Mouse (Mus musculus) neural tube, embryonic 14.5 days (tissue): Measurements from ENCODE around the gene Crym. TPM values are rescaled to one million over a fixed set of nuclear protein-coding genes. Genes with fewer than 3 reads are reported as not detected.

Source experiments
- ATAC-seq: fragments of 200-750 bp; cut with Nextera tagmentation; 2 replicates; pipeline ENCODE4 v1.8.0; 2017; ENCODE audit warnings: low read depth, mild to moderate bottlenecking, moderate TSS enrichment, moderate library complexity
- H3K27ac ChIP-seq: fragments of 300-500 bp; sonication (generic); 2 replicates; pipeline ENCODE4 v1.5.1; 2014; ENCODE audit warnings: low read depth, mild to moderate bottlenecking, control low read depth, low read length, moderate library complexity, mixed read lengths
- H3K27me3 ChIP-seq: fragments of 300-500 bp; sonication (generic); 2 replicates; pipeline ENCODE4 v1.6.1; 2014; ENCODE audit warnings: low read length; ENCODE audit not compliant: control insufficient read depth, insufficient read depth
- H3K36me3 ChIP-seq: fragments of 300-500 bp; sonication (generic); 2 replicates; pipeline ENCODE4 v1.6.1; 2014; ENCODE audit warnings: low read length, mixed read lengths; ENCODE audit not compliant: control insufficient read depth, insufficient read depth
- H3K4me1 ChIP-seq: fragments of 300-500 bp; sonication (generic); 2 replicates; pipeline ENCODE4 v1.6.1; 2014; ENCODE audit warnings: low read length; ENCODE audit not compliant: control insufficient read depth, insufficient read depth
- H3K4me2 ChIP-seq: fragments of 300-500 bp; sonication (generic); 2 replicates; pipeline ENCODE4 v1.6.1; 2014; ENCODE audit warnings: mild to moderate bottlenecking, low read depth, low read length, control low read depth
- H3K4me3 ChIP-seq: fragments of 300-500 bp; sonication (generic); 2 replicates; pipeline ENCODE4 v1.5.1; 2014; ENCODE audit warnings: low read depth, low read length, control low read depth, mixed read lengths
- H3K9ac ChIP-seq: fragments of 300-500 bp; sonication (generic); replicated peaks from 2 replicates; pipeline ENCODE4 v1.6.1; 2014; ENCODE audit warnings: low read depth, mild to moderate bottlenecking, control low read depth, low read length, mixed read lengths
- H3K9me3 ChIP-seq: fragments of 300-500 bp; sonication (generic); 2 replicates; pipeline ENCODE4 v1.6.1; 2016; ENCODE audit warnings: low read length; ENCODE audit not compliant: control insufficient read depth
- WGBS: fragments of 180-500 bp; shearing (Covaris S2); extraction: QIAGEN DNeasy Blood & Tissue Kit; methylation state at CpG from one replicate; pipeline ENCODE4 v1.1.7; 2014; 5-methylcytosine and 5-hydroxymethylcytosine counted together
- polyA plus RNA-seq: library from polyadenylated mRNA; unstranded; fragments of >200 nt; fragmentation: Nextera tagmentation; extraction: Ambion mirVana; gene quantifications from 2 replicates; pipeline ENCODE4 v1.2.1, GENCODE M21; 2014

Crym gene
- polyA plus RNA-seq, 1 experiment from 2014 or later: 8.9 TPM

GRCm38 (mm10) chr7:120190150-120190665 lies 11.7 kb downstream of the Crym start:
- H3K36me3 ChIP-seq: no peaks in the 10 kb centered on the region
- no peak overlapping the region for H3K4me3 ChIP-seq
- 61% methylated on average over 8 of the region's 8 CpGs for WGBS
- H3K27me3 ChIP-seq: no peaks in the 10 kb centered on the region
- no peak overlapping the region for H3K9ac ChIP-seq
- no peak for ATAC-seq
- H3K9me3 ChIP-seq: no peaks in the 10 kb centered on the region
- H3K27ac ChIP-seq: no peak overlapping the region
- H3K4me1 ChIP-seq: no peaks in the 10 kb centered on the region
- no peak overlapping the region for H3K4me2 ChIP-seq

DNA sequence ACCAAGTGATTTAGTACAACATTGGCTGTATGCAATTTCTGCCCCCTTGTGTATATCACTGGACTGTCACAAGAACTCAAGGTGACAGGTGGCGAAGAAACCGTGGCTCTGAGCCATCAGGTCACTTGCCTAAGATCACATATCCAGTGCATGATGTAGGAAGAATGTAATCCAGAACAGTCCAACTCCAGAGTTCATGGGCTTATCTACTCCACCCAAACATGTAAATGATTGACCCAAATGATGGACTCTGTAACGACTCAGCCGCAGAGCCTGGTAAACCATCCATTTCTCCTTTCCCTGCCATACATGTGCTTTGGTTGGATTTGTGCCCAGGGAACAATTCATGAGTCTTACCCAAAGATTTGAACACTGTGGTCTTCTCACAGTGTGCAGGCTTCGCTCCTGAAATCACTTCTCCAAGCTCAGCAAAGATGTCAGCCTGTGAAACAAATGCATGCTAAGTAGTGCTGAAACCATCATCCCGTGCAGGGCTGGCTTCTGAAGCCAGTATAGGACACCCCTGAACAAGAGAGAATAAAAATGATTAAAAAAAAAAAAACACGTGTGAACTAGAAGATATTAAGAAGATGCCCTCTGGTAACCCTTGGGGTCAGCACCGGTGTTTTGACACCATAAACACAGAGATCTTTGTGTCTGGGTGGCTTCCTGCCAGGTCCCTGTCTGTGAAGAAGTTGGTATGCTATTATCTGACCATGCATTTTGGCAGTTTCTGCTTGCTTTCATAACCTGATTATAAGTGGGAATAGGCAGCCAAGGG lies 12.4 kb downstream of the Crym start:
- no peak for ATAC-seq
- H3K4me2 ChIP-seq: no peak overlapping the region
- H3K4me3 ChIP-seq: no peak overlapping the region
- WGBS: 75% methylated on average over 8 of the region's 8 CpGs
- no peaks in the 10 kb centered on the region for H3K4me1 ChIP-seq
- no peaks in the 10 kb centered on the region for H3K9me3 ChIP-seq
- H3K27me3 ChIP-seq: no peaks in the 10 kb centered on the region
- H3K27ac ChIP-seq: no peak overlapping the region
- no peak overlapping the region for H3K9ac ChIP-seq
- no peaks in the 10 kb centered on the region for H3K36me3 ChIP-seq

GRCm38 (mm10) chr7:120188946-120189345 lies 13.0 kb downstream of the Crym start:
- H3K4me1 ChIP-seq: no peaks in the 10 kb centered on the region
- H3K9me3 ChIP-seq: no peaks in the 10 kb centered on the region
- H3K27me3 ChIP-seq: no peaks in the 10 kb centered on the region
- no peak overlapping the region for H3K9ac ChIP-seq
- H3K4me2 ChIP-seq: no peak overlapping the region
- WGBS: 90% methylated on average over 5 of the region's 5 CpGs
- no peak overlapping the region for H3K4me3 ChIP-seq
- no peak for ATAC-seq
- H3K27ac ChIP-seq: no peak overlapping the region
- no peaks in the 10 kb centered on the region for H3K36me3 ChIP-seq

- Histone ChIP-seq H3K4me3 (no peak overlapping the region), H3K27me3 (no peaks in the 10 kb centered on the region), H3K36me3 (no peaks in the 10 kb centered on the region), H3K4me2 (no peak overlapping the region), H3K9ac (no peak overlapping the region), H3K4me1 (no peaks in the 10 kb centered on the region), H3K27ac (no peak overlapping the region), H3K9me3 (no peaks in the 10 kb centered on the region)
- ATAC-seq: no peak
These were observed 19.0 kb downstream of the Crym start for GRCm38 (mm10) chr7:120182891-120183290.

- no peak for ATAC-seq
- Histone ChIP-seq H3K27ac (no peak overlapping the region), H3K9me3 (no peaks in the 10 kb centered on the region), H3K9ac (no peak overlapping the region), H3K27me3 (no peaks in the 10 kb centered on the region), H3K4me3 (no peak overlapping the region), H3K36me3 (no peaks in the 10 kb centered on the region), H3K4me1 (no peaks in the 10 kb centered on the region), H3K4me2 (no peak overlapping the region)
- WGBS: 94% methylated on average over 4 of the region's 4 CpGs
These were observed 20.3 kb downstream of the Crym start for GRCm38 (mm10) chr7:120181401-120182230.

DNA sequence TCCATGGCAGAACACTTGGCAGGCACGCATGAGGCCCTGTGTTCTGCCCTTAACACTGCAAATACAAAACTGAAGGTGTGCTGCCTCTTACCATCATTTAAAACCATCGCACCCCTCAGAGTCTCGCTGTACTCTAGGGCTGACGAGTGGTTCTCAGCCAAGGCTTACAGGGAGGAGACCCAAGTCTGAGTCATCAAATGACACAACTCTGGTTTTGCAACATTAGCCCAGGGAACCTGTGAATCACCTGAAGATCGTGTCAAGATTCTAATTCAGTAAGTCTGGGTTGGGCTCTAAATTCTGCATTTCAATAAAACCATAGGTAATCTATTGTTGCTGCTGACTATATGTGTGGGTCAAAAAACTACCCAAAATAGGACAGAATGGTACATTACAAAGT lies 21.4 kb downstream of the Crym start:
- H3K4me2 ChIP-seq: no peak overlapping the region
- WGBS: 91% methylated on average over 5 of the region's 5 CpGs
- ATAC-seq: no peak
- H3K27me3 ChIP-seq: no peaks in the 10 kb centered on the region
- H3K4me3 ChIP-seq: no peak overlapping the region
- H3K27ac ChIP-seq: no peak overlapping the region
- H3K36me3 ChIP-seq: no peaks in the 10 kb centered on the region
- H3K9ac ChIP-seq: no peak overlapping the region
- no peaks in the 10 kb centered on the region for H3K4me1 ChIP-seq
- no peaks in the 10 kb centered on the region for H3K9me3 ChIP-seq

DNA sequence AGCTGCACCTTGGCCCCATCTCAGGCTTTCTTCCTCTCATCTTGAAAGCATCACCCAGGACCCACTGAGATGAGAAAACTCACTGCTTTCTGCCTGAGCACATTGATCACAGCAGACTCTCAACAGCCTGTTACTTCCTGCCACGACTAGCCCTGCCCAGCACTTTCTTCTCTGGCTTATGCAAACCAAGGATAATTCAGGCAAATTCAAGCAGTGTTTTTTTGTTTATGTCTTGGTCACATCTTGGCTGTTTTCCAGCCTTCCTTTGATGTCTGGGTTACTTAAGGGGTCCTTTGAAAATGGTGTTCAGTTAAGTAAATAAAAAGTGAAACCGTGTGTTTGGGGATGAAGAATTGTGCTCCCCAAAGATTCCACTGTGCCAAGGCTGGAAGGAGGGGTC lies 23.0 kb downstream of the Crym start:
- no peaks in the 10 kb centered on the region for H3K4me1 ChIP-seq
- H3K27ac ChIP-seq: no peak overlapping the region
- H3K4me2 ChIP-seq: no peak overlapping the region
- ATAC-seq: no peak
- 27% methylated on average over 2 of the region's 2 CpGs for WGBS
- no peak overlapping the region for H3K4me3 ChIP-seq
- no peaks in the 10 kb centered on the region for H3K36me3 ChIP-seq
- no peak overlapping the region for H3K9ac ChIP-seq
- H3K27me3 ChIP-seq: no peaks in the 10 kb centered on the region
- no peaks in the 10 kb centered on the region for H3K9me3 ChIP-seq

DNA sequence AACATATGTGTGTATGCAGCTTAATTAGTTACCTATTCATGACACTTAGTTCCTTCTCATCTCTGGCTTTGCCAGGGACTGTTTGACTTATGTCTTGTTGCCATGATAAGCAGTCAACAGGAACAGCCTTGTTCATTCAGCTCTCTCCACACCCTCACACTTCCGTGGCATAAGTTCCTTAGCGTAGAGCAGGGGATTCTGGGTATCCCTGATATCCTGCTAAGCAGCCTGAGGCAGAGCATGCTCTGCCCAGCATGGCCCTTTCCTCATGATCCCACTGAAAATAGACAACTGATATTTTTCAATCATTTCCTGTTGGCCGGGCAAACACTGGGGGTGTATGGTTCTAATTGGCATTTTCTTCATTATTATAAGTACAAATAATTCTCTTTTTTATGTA lies 24.3 kb downstream of the Crym start:
- Histone ChIP-seq H3K36me3 (no peaks in the 10 kb centered on the region), H3K4me2 (no peak overlapping the region), H3K27me3 (no peaks in the 10 kb centered on the region), H3K4me3 (no peak overlapping the region), H3K9ac (no peak overlapping the region), H3K9me3 (no peaks in the 10 kb centered on the region), H3K27ac (no peak overlapping the region), H3K4me1 (no peaks in the 10 kb centered on the region)
- ATAC-seq: no peak
- 82% methylated on average over 3 of the region's 3 CpGs for WGBS
